Mouse (Mus musculus) heart, postnatal 0 days (tissue): ENCODE results near the gene Rasal2.

Source experiments
- CTCF ChIP-seq: IDR thresholded peaks from 2 replicates; pipeline ENCODE4 v1.5.1; 2016; ENCODE audit warnings: antibody characterized with exemption, control low read depth, low read depth
- EP300 ChIP-seq: IDR thresholded peaks from 2 replicates; pipeline ENCODE4 v1.6.1; 2016; ENCODE audit warnings: antibody characterized with exemption, low read depth

- TF ChIP-seq CTCF (no peak), EP300 (no peak)
Observed at GRCm38 (mm10) chr1:157343519-157343918, 68.9 kb downstream of the Rasal2 start.
